Mouse (Mus musculus) spleen, postnatal 36 days (tissue): Measurements from ENCODE around the gene Zfr.
"Not testable (repeated sequence)": the region's sequence is repeated elsewhere in the genome, so short reads cannot be mapped to it uniquely, and the experiment has no call there.

Source experiments
- DNase-seq, 2 experiments: peaks; one replicate each; pipeline ENCODE4 v3.0.0; 2022; ENCODE audit warnings: low spot score in 2 of 2, mixed read lengths in 1 of 2

The Zfr gene

GRCm38 (mm10) chr15:12106430-12106829, 11.2 kb upstream of the Zfr start:
- DNase-seq = no peak

- peak in 1 of 2 experiments; percentile 11 for DNase-seq
Observed at GRCm38 (mm10) chr15:12108200-12108599, 9.4 kb upstream of the Zfr start.

GRCm38 (mm10) chr15:12108922-12109321, 8.7 kb upstream of the Zfr start:
- not testable (repeated sequence) for DNase-seq

- DNase-seq = no peak
Observed at GRCm38 (mm10) chr15:12111232-12111631, 6.4 kb upstream of the Zfr start.

DNA sequence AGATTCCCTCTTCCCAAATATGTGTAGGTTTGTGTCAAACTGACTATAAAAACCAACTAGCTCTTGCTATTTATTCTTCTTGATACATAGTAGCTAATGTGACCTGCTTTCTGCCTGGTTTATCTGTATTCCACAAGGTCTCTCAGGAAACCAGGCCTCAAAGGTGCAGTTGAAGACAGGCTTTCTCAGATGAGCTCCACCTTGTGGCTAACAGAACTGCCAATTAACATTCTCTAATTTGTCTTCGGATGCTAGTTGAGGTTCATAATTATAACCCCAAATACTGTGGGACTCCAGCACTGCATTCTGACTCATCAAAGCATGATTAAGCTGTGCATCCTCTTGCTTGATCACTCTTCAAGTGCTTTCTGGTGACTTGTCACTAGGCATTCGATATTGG, 4.2 kb upstream of the Zfr start:
- peak in 1 of 2 experiments; percentile 15 for DNase-seq

DNA sequence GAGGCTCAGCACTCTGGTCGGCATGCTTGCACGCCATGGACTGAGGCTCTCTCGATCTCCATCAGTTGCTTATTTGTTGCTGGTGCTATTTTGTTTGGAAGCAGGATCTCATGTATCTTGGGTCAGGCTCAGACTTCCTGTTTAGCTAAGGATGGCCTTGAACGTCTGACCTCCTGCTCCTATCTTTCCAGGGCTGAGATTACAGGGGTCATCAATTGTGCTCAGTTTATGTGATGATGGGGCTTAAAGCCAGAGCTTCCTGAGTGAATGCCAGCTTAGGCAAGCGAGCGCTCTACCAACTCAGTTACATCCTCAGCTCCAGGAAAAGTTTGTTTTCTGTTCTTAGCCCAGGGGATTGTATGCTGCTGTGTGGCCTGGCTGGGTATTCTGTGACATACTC, 3.1 kb upstream of the Zfr start:
- DNase-seq = no peak

GRCm38 (mm10) chr15:12115722-12116230, 1.9 kb upstream of the Zfr start:
- no peak for DNase-seq

DNA sequence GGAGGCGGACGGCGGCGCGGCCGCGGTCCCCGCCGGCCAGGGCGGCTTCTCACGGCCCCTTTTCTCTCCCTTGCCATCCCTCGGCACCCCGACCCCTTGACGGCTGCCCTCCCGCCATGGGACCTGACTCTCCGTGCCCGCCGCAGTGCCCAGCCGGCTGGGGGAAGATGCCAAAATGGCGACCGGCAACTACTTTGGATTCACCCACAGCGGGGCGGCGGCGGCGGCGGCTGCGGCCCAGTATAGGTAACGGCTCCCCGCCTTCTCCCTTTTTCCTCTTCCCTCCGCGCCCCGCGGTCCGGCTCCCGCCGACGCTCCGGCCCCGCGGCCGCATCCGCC, 431 bp downstream of the Zfr start:
- no peak for DNase-seq

- DNase-seq = peak; percentile 20 to 26
Observed at GRCm38 (mm10) chr15:12118432-12119128, 949 bp downstream of the Zfr start.

DNA sequence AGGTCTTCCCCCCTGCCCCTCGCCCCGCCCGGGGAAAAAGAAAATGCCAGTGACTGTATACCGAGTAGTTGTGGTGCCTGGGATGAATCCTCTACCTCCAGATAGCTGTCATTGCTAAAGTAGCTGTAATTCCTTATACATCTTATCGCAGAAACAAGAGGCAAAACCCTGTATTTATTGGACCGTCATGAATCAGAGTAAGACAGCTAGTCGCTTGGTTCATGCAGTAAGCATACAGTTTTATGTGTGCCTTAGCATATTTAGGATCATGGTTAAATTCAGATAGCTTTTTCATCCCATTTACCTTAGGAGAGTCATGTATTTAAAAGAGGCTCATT, 1.5 kb downstream of the Zfr start:
- DNase-seq = no peak

DNA sequence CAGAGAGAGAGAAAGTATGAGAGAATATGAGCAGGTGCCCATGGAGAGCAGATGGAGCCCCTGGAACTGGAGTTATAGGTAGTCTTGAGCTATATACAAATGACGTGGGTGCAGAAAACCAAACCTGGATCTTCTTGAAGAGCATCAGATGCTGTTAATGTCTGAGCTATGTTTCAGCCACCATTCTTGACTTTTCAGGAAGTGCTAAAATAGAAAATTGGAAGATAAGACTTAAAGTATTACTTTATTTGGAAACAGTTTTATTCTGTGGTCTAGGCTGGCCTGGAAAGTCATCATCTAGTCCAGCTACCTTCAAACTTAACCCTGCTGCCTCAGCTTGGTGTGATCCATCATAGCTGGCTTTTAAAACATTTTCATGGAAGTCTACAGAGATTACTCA, 7.3 kb downstream of the Zfr start:
- DNase-seq = no peak

DNA sequence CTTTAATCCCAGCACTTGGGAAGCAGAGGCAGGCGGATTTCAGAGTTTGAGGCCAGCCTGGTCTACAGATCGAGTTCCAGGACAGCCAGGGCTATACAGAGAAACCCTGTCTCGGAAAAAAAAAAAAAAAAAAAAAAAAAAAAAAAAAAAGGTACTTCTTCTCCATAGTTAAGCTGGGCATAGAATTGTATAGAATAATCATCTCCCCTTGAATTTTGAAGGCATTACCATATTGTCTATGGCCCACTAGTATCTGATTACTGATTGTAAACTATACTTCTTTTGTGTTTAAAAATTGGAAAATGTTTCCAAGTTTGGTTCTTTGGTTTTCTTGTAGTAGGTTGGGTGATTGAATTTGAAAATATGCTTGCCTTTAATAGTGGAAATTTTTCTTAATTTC, 13.2 kb downstream of the Zfr start:
- DNase-seq = not testable (repeated sequence)

GRCm38 (mm10) chr15:12134546-12134945, 16.9 kb downstream of the Zfr start:
- DNase-seq = no peak

- no peak for DNase-seq
Observed at GRCm38 (mm10) chr15:12135368-12135767, 17.7 kb downstream of the Zfr start.

DNA sequence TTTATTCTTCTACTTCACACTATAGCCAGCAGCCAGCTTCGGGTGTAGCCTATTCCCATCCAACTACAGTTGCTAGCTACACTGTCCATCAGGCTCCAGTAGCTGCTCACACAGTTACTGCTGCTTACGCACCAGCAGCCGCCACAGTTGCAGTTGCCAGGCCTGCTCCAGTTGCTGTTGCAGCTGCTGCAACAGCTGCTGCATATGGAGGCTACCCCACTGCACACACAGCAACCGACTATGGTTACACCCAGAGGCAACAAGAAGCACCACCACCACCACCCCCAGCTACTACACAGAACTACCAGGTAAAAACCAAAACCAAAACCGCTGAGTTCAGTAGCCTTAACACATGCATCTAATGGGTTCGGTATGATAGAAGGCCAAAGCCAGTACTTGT, 18.7 kb downstream of the Zfr start:
- no peak for DNase-seq

DNA sequence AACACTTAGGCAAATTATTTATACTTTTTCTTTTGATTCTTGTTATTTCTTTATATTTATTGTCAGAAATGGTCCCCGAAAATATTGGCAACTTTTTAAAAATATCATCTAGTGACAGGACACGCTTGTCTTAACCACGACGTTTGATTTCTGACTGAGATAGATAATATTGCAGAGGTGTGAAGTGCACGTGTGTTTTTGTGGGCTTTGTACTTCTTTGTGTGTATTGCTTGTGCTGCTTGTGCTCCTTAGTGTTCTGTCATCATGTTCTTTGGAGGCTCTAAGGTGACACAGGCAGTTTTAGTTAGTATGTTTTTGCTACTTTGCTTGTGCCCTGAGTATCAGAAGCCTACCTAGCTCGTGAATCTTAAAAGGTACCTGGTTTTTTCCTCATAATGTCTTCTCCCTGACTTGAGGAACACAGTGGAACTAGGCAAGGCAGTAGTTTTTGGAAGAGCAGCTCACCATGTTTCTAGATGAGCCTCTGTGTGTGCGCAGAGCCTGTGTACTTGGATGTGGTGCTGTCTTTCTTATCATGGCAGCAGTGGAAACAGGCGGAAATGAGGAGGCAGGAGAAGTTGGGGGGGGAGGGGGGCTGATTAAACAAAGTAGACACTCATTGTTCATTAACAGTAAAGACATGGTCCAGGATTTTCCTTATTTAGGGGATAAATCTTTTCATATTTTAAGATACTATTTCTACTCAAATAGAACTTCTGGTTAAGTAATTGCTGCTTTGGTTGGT, 23.5 kb downstream of the Zfr start:
- no peak for DNase-seq

DNA sequence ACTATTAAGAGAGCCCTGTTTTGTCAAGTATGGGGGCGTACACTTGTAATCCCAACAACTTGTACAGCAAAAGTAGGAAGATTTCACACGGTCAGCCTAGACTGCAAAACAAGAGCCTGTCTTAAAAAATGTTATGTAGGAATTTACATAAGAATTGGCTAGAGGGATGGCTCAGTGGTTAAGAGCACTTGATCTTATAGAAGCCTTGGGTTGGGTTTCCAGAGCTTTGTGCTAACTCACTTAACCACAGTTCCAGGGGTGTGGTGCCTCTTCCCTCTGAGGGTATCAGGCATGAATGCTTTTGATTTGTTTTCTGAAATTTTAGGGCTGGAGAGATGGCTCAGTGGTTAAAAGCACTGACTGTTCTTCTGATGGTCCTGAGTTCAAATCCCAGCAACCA, 29.8 kb downstream of the Zfr start:
- DNase-seq = no peak

GRCm38 (mm10) chr15:12149501-12149900, 31.9 kb downstream of the Zfr start:
- DNase-seq = no peak

- no peak for DNase-seq
Observed at GRCm38 (mm10) chr15:12153747-12154146, 36.1 kb downstream of the Zfr start.

- DNase-seq = no peak
Observed at GRCm38 (mm10) chr15:12178126-12178525, 60.5 kb downstream of the Zfr start.

DNA sequence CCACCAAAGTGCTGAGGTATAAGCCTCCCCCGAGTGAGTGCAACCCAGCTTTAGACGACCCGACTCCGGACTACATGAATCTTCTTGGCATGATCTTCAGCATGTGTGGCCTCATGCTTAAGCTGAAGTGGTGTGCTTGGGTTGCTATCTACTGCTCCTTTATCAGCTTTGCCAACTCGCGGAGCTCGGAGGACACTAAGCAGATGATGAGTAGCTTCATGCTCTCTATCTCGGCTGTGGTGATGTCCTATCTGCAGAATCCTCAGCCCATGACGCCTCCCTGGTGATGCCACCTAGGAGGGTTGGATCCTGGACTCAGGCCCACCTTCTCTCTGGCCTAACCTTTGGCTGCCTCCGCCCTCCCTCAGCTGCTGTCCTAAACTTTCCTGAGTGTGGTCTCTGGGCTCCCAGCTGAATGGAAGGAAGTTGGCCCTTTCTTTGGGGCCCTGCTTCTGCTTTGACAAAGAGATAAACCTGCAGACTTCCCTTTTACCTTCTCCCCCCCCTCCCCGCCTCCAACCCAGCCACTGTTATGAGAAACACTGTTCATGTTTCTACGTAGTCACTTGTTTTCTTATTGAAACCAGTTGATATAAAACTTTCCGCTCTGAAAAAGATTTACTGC, 63.7 kb downstream of the Zfr start:
- DNase-seq = peak in 1 of 2 experiments; percentile 12

DNA sequence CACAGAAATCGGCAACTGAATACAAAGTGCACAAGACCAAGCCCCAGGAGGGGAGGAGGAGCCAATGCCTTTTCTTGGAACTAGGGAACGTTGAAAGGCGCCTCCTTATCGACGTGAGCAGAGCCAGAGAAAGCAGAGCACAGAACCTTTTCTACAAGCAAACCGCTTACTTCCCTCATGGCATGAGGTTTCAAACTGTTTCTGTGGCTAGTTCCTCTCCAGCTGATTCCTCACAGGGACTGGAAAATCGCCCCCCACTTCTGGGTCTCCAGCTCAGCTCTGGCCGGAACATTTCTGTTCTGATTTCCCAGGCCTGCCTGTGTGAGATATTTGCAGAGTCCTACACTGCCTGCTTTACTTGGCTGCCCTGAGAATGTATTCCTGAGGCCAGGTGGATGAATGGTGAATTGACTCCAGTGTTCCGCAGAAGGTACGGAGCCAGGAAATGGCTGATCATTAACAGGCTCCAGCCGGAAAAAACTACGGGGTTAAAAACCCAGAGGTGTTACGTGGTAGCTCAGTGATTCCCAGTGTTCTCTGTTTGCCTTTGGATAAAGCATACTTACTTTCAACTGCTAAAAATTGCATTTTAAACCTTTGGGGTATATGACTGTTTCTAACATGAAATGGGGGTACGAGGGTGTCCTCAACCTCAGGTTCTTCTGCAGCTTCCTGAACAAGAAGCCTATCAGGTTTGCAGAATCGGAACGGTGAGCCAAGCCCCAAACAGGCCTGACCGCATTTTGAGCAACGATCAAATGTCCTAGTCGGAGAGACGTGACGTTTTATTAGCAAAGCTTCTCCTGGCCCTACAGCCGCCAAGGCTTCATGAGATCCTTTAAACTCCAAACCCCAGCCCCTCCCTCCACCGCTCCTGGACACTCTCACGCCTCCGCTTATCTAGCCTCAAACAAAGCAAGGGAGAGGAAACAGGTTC, 76.5 kb downstream of the Zfr start:
- DNase-seq = no peak
